Mouse (Mus musculus) midbrain, embryonic 11.5 days (tissue): ENCODE measurements at regions not wholly inside any gene's neighbourhood (a gene's known extent, or its start where the extent isn't known, plus 50 kb on each side); places are given as distances from the start of the nearest gene placed in this dataset.

ENCODE experiments used
- ATAC-seq: fragments of 200-750 bp; cut with Nextera tagmentation; 2 replicates; pipeline ENCODE4 v1.8.0; 2017; ENCODE audit warnings: moderate TSS enrichment, moderate library complexity; ENCODE audit not compliant: low FRiP score
- DNase-seq: peaks from one replicate; pipeline ENCODE4 v3.0.0; 2015; ENCODE audit warnings: low spot score; ENCODE audit errors: missing footprints
- H3K27ac ChIP-seq: fragments of 300-500 bp; sonication (generic); 2 replicates; pipeline ENCODE4 v1.5.1; 2014; ENCODE audit warnings: low read depth, low read length
- H3K27me3 ChIP-seq: fragments of 300-500 bp; sonication (generic); 2 replicates; pipeline ENCODE4 v1.6.1; 2014; ENCODE audit warnings: mild to moderate bottlenecking, low read length, moderate library complexity, mixed read lengths; ENCODE audit not compliant: control insufficient read depth, insufficient read depth
- H3K36me3 ChIP-seq: fragments of 300-500 bp; sonication (generic); 2 replicates; pipeline ENCODE4 v1.6.1; 2014; ENCODE audit warnings: mild to moderate bottlenecking, low read length, moderate library complexity, mixed read lengths; ENCODE audit not compliant: control insufficient read depth, insufficient read depth
- H3K4me1 ChIP-seq: fragments of 300-500 bp; sonication (generic); 2 replicates; pipeline ENCODE4 v1.6.1; 2014; ENCODE audit warnings: low read length; ENCODE audit not compliant: control insufficient read depth, insufficient read depth
- H3K4me2 ChIP-seq: fragments of 300-500 bp; sonication (generic); 2 replicates; pipeline ENCODE4 v1.6.1; 2014; ENCODE audit warnings: mild to moderate bottlenecking, moderate library complexity
- H3K4me3 ChIP-seq: fragments of 300-500 bp; sonication (generic); 2 replicates; pipeline ENCODE4 v1.5.1; 2014; ENCODE audit warnings: low read depth, low read length
- H3K9ac ChIP-seq: fragments of 300-500 bp; sonication (generic); 2 replicates; pipeline ENCODE4 v1.6.1; 2014; ENCODE audit warnings: low read length
- H3K9me3 ChIP-seq: fragments of 300-500 bp; sonication (generic); 2 replicates; pipeline ENCODE4 v1.6.1; 2016; ENCODE audit warnings: low read length; ENCODE audit not compliant: control insufficient read depth
- WGBS: fragments of 180-500 bp; shearing (Covaris S2); extraction: QIAGEN DNeasy Blood & Tissue Kit; methylation state at CpG from one replicate; pipeline ENCODE4 v1.1.7; 2014; 5-methylcytosine and 5-hydroxymethylcytosine counted together

DNA sequence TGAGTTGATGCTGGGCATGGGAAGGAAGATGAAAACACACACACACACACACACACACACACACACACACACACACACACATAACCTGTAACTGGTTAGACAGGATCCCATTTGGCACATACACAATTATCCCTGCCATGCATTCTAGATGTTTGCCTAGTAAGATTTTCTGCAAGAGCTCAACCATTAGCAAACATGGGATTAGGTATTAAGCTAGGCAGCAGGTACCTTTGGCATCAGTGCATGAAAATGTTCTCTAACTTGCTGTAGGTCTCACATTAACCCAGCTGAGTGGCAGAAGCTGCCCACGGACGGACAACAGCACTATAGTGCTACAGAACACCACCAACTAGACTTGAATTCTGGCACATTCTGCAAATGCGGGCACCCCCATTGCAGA lies 413.8 kb upstream of the Tmpo start:
- 93% methylated on average over 3 of the region's 3 CpGs for WGBS
- H3K9ac ChIP-seq = no peak overlapping the region

DNA sequence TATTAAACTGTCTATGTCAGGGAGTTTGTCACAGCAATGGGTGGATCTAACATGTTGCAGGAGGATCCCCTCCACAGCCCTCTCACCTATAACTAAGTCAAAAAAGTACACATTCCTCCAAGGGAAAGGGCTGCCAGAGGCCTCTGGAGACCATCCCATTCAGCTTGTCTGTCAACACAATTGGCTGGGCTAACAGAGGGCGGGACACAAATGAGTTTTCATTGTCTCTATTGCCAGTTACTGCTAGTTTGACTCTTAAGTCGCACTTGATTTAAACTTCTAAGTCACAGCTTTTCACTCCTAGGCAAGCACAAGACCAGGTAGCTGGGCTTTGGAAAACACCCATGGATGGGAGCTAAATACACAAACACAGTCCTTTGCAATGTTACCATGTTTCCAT lies 412.3 kb upstream of the Tmpo start:
- H3K9me3 ChIP-seq = no peaks in the 10 kb centered on the region
- H3K27ac ChIP-seq = no peak overlapping the region
- DNase-seq (peak; percentile 56), ATAC-seq (no peak)
- H3K9ac ChIP-seq = no peak overlapping the region
- 83% methylated on average over 2 of the region's 2 CpGs for WGBS
- H3K27me3 ChIP-seq = no peaks in the 10 kb centered on the region
- no peaks in the 10 kb centered on the region for H3K4me1 ChIP-seq
- H3K36me3 ChIP-seq = no peaks in the 10 kb centered on the region
- H3K4me2 ChIP-seq = no peak overlapping the region
- H3K4me3 ChIP-seq = no peak overlapping the region

More for the DNA sequence above, 413.8 kb upstream of the Tmpo start:
- Histone ChIP-seq H3K27ac (no peak overlapping the region), H3K4me1 (no peaks in the 10 kb centered on the region), H3K4me2 (no peak overlapping the region), H3K27me3 (no peaks in the 10 kb centered on the region), H3K36me3 (no peaks in the 10 kb centered on the region), H3K4me3 (no peak overlapping the region), H3K9me3 (no peaks in the 10 kb centered on the region)
- DNase-seq (peak; percentile 60), ATAC-seq (no peak)

DNA sequence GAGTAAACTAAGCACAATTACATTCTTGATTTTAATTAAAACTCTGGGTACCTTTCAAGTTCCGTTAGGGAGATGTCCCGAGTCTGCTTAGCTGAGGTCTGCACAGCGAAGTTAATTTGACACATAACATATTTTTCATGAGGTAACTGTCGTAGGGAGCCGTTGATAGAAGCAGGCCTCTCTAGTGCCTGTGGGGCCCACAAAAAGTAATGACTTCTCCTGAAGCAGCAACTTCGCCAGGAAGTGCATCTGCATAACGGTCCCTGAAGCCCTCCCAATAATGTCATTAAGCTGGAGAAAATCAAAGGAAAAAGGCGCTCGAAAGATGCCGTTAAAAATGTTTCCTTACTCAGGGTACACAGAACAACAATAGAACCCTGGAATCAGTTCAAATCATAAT lies 410.7 kb upstream of the Tmpo start:
- Histone ChIP-seq H3K9ac (no peak overlapping the region), H3K36me3 (no peaks in the 10 kb centered on the region), H3K27me3 (no peaks in the 10 kb centered on the region), H3K4me3 (no peak overlapping the region), H3K4me1 (no peaks in the 10 kb centered on the region), H3K4me2 (no peak overlapping the region), H3K9me3 (no peaks in the 10 kb centered on the region), H3K27ac (no peak overlapping the region)
- ATAC-seq = no peak
- 85% methylated on average over 10 of the region's 10 CpGs for WGBS
- DNase-seq = peak; percentile 53

DNA sequence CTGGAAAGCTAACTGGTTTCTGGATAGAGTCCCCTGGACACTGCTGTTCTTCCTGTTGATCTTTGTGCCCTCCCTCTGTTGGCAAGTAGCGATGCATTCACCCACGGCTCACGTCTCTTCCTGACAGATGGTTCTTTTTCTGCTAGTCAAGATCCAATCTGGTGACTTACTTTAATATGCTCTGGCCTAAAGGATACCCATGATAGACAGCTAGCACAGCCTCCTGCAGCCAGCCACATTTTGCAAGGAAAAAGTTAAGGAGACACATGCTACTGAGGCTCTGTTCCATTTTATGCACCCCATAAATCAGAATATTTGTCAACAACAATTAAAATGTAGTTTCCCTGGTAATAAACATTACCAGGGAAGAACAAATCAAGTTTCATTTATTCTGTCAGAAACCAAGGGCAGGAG lies 410.3 kb upstream of the Tmpo start:
- Histone ChIP-seq H3K36me3 (no peaks in the 10 kb centered on the region), H3K4me1 (no peaks in the 10 kb centered on the region), H3K27me3 (no peaks in the 10 kb centered on the region), H3K4me2 (no peak overlapping the region), H3K27ac (no peak overlapping the region), H3K9ac (no peak overlapping the region), H3K4me3 (no peak overlapping the region), H3K9me3 (no peaks in the 10 kb centered on the region)
- DNase-seq (no peak), ATAC-seq (no peak)
- 50% methylated on average over 3 of the region's 3 CpGs for WGBS

DNA sequence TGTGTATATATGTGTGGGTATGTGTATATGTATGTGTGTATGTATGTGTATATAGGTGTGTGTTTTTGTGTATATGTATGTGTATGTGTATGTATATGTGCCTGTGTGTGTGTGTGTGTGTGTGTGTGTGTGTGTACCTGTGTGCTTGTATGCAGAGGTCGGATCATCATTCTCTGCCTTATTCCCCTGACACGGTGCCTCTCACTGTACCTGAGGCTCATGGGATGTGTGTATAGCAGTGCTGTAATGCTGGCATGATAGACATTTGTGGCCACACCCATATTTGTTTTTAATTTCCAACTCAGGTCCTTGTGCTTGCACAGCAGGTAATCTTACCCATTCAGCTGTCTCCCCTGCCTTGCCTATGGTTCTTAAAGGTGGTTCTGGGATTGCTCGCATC lies 402.1 kb upstream of the Tmpo start:
- Histone ChIP-seq H3K27me3 (no peaks in the 10 kb centered on the region), H3K9ac (no peak overlapping the region), H3K9me3 (no peaks in the 10 kb centered on the region), H3K4me3 (no peak overlapping the region), H3K36me3 (no peaks in the 10 kb centered on the region), H3K4me2 (no peak overlapping the region), H3K4me1 (no peaks in the 10 kb centered on the region), H3K27ac (no peak overlapping the region)
- 94% methylated on average over 3 of the region's 3 CpGs for WGBS
- ATAC-seq (no peak), DNase-seq (no peak)

DNA sequence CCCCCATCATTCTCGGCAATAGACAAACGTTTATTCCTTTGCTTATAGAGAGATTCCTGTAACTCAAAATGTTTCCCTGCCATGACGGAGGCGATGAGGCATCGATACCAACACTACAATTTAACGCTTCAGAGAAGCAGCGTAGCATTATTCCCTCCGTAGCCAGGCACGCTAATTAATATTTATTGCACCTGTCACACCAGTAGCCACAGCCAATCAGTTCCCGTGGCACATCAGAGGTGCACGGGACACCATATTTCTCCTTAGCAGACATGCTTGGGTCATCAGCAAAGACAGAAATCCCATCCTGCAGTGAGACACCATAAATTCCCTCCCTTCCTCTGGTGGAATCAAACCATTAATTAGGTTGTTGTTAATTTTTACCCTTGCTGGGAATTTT lies 399.8 kb upstream of the Tmpo start:
- ATAC-seq (no peak), DNase-seq (no peak)
- WGBS = 84% methylated on average over 11 of the region's 11 CpGs
- Histone ChIP-seq H3K4me1 (no peaks in the 10 kb centered on the region), H3K27ac (no peak overlapping the region), H3K9me3 (no peaks in the 10 kb centered on the region), H3K36me3 (no peaks in the 10 kb centered on the region), H3K4me2 (no peak overlapping the region), H3K9ac (no peak overlapping the region), H3K4me3 (no peak overlapping the region), H3K27me3 (no peaks in the 10 kb centered on the region)

DNA sequence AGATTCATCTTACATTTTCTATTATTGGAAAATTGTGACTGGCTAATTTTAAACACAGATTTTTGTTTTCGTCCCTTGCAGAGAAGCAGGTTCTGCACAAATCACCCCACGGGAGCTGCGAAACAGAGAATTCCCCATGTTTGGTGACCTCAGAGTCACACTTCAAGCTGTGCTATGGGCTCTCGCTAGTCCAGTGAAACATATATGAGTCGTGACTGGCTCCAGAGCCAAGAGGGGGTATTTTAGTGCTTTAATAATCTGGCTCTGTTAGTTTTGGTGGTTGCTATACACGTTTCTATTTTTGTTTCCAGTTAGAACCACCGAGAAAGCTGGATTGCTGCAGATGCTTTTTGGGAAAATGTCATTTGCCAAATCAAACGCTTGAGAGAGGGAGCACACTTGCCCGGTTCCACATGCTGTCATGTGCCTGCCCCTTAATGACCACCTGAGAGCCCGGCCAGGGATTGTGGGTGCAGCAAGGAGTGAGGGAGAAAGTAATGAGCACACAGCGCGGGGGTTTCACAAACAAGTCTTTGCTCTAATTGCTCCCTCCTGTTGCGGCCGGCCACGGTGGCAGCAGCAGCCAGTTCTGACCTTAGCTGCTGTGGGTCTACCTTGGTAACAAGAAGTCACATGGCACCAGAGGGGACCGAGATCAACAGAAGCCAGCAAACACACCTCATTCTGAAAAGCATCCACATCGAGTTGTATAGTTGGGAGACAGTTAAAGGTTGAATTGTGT lies 394.4 kb upstream of the Tmpo start:
- Histone ChIP-seq H3K4me1 (0 out of 2 replicates have a peak, but pooled peaks cover 2% of the 10 kb centered on the region), H3K4me2 (no peak overlapping the region), H3K9ac (no peak overlapping the region), H3K36me3 (no peaks in the 10 kb centered on the region), H3K27me3 (no peaks in the 10 kb centered on the region), H3K27ac (no peak overlapping the region), H3K9me3 (no peaks in the 10 kb centered on the region), H3K4me3 (no peak overlapping the region)
- 78% methylated on average over 17 of the region's 17 CpGs for WGBS
- DNase-seq = no peak
- ATAC-seq = no peak

DNA sequence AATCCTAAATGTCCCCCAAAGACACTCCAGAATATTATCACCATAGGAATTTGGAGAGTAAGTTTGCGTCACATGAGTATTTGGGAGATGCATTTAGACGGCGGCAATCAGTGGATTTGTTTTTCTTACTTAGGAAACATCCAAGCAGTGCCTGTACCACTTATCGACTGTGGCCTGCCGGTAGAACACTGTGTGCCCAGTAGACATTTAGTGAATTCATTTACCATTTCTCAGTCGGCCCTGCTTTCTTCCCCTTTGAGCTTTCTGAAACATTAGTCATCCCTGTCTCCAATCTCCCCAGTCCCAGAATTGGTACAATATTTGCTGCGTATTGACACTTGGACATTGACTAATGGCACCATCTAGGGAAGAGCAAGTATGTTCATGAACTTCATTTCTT lies 391.7 kb upstream of the Tmpo start:
- ATAC-seq = no peak
- WGBS = 91% methylated on average over 7 of the region's 7 CpGs

DNA sequence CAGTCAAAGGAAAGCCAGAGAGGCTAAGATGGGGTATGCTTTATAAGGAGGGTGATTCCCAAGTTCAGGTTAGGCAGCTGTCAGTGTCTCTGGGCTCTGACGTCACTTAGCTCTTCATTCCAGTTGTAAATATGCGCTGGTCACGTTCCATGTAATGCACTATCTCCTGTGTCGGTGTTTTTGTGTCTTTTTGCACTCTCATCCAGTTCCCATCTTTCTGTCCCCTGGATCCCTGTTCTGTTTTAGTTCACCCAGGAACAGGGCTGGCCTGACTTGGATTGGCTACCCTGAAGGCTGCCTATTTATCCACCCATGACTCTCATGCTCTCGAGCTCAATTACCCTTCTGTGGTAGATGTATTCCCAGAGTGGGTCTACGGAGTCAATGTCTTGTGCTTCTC lies 387.9 kb upstream of the Tmpo start:
- Histone ChIP-seq H3K4me2 (no peak overlapping the region), H3K27me3 (no peaks in the 10 kb centered on the region), H3K27ac (no peak overlapping the region), H3K4me1 (peaks cover 8% of the 10 kb centered on the region), H3K4me3 (no peak overlapping the region), H3K36me3 (no peaks in the 10 kb centered on the region), H3K9ac (no peak overlapping the region), H3K9me3 (no peaks in the 10 kb centered on the region)
- DNase-seq = peak; percentile 53
- no peak for ATAC-seq
- WGBS = 88% methylated on average over 6 of the region's 6 CpGs

More for the DNA sequence above, 391.7 kb upstream of the Tmpo start:
- Histone ChIP-seq H3K27me3 (no peaks in the 10 kb centered on the region), H3K9me3 (no peaks in the 10 kb centered on the region), H3K9ac (no peak overlapping the region), H3K4me3 (no peak overlapping the region), H3K4me1 (0 out of 2 replicates have a peak, but pooled peaks cover 2% of the 10 kb centered on the region), H3K4me2 (no peak overlapping the region), H3K36me3 (no peaks in the 10 kb centered on the region), H3K27ac (no peak overlapping the region)
- DNase-seq = peak; percentile 59
